Mouse (Mus musculus) testis, adult 2 months (tissue): Measurements from ENCODE around the gene Rnf220.

ENCODE experiments used
- CTCF ChIP-seq: fragments of 200-500 bp; IDR thresholded peaks from 2 replicates; pipeline ENCODE4 v1.5.1; 2012; ENCODE audit warnings: low read depth, mild to moderate bottlenecking, inconsistent platforms, low read length, moderate library complexity; ENCODE audit not compliant: control insufficient read depth, insufficient read depth, insufficient replicate concordance
- POLR2A ChIP-seq: fragments of 200-500 bp; IDR thresholded peaks from 2 replicates; pipeline ENCODE4 v1.6.1; 2012; ENCODE audit warnings: low read depth, mild to moderate bottlenecking, inconsistent platforms, low read length, moderate library complexity; ENCODE audit not compliant: control insufficient read depth

DNA sequence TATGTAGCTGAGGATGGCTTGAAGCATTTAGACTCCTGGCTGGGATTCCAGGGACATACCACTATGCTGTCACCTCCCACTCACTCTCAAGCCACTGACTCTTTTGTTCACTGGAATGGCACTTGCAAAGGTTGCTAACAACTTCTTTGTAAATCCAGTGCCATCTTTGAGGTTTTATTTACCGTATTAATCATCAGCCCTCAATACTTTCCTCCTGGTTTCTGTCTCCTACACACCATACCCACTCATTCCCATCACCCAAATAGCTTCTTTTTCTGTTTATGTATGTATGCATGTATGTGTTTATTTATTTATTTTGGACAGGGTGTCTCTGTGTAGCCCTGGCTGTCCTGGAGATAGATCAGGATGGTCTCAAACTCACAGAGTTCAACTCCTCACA lies 245.9 kb downstream of the Rnf220 start:
- TF ChIP-seq POLR2A (no peak), CTCF (no peak)
